Mouse (Mus musculus) hindbrain, embryonic 12.5 days (tissue): Measurements from ENCODE around the gene Trp53bp2. TPM values are rescaled to one million over a fixed set of nuclear protein-coding genes. Genes with fewer than 3 reads are reported as not detected.

ENCODE experiments used
- ATAC-seq: fragments of 200-750 bp; cut with Nextera tagmentation; 2 replicates; pipeline ENCODE4 v1.8.0; 2017; ENCODE audit warnings: moderate TSS enrichment; ENCODE audit not compliant: low FRiP score
- H3K27ac ChIP-seq: fragments of 300-500 bp; sonication (generic); 2 replicates; pipeline ENCODE4 v1.5.1; 2016; ENCODE audit warnings: mild to moderate bottlenecking
- H3K27me3 ChIP-seq: fragments of 300-500 bp; sonication (generic); 2 replicates; pipeline ENCODE4 v1.6.1; 2016; ENCODE audit warnings: mild to moderate bottlenecking
- H3K36me3 ChIP-seq: fragments of 300-500 bp; sonication (generic); 2 replicates; pipeline ENCODE4 v1.6.1; 2016; ENCODE audit warnings: mild to moderate bottlenecking
- H3K4me1 ChIP-seq: fragments of 300-500 bp; sonication (generic); 2 replicates; pipeline ENCODE4 v1.6.1; 2016
- H3K4me2 ChIP-seq: fragments of 300-500 bp; sonication (generic); replicated peaks from 2 replicates; pipeline ENCODE4 v1.6.1; 2016; ENCODE audit warnings: mild to moderate bottlenecking
- H3K4me3 ChIP-seq: fragments of 300-500 bp; sonication (generic); 2 replicates; pipeline ENCODE4 v1.5.1; 2016; ENCODE audit warnings: mild to moderate bottlenecking
- H3K9ac ChIP-seq: fragments of 300-500 bp; sonication (generic); 2 replicates; pipeline ENCODE4 v1.6.1; 2016; ENCODE audit warnings: mild to moderate bottlenecking, moderate library complexity
- H3K9me3 ChIP-seq: fragments of 300-500 bp; sonication (generic); replicated peaks from 2 replicates; pipeline ENCODE4 v1.6.1; 2016; ENCODE audit warnings: mild to moderate bottlenecking
- WGBS: fragments of 180-500 bp; shearing (Covaris S2); methylation state at CpG from one replicate; pipeline ENCODE4 v1.1.7; 2016; 5-methylcytosine and 5-hydroxymethylcytosine counted together
- polyA plus RNA-seq: library from polyadenylated mRNA; unstranded; fragments of >200 nt; fragmentation: Nextera tagmentation; extraction: Ambion mirVana; gene quantifications from 2 replicates; pipeline ENCODE4 v1.2.1, GENCODE M21; 2016

Gene Trp53bp2
- polyA plus RNA-seq, 1 experiment from 2014 or later, result 32.7 TPM

GRCm38 (mm10) chr1:182496685-182497084 is 87.7 kb downstream of the Trp53bp2 start:
- 61% methylated on average over 6 of the region's 6 CpGs for WGBS
- no peak overlapping the region for H3K4me2 ChIP-seq
- no peak overlapping the region for H3K9ac ChIP-seq
- ATAC-seq, result no peak
- no peak overlapping the region for H3K4me3 ChIP-seq
- no peaks in the 10 kb centered on the region for H3K9me3 ChIP-seq
- no peak overlapping the region for H3K27ac ChIP-seq
- peaks cover 16% of the 10 kb centered on the region for H3K4me1 ChIP-seq
- H3K36me3 ChIP-seq, result no peaks in the 10 kb centered on the region
- H3K27me3 ChIP-seq, result no peaks in the 10 kb centered on the region

- 68% methylated on average over 4 of the region's 4 CpGs for WGBS
- Histone ChIP-seq H3K36me3 (no peaks in the 10 kb centered on the region), H3K27ac (no peak overlapping the region), H3K27me3 (no peaks in the 10 kb centered on the region), H3K9ac (no peak overlapping the region), H3K4me1 (peaks cover 16% of the 10 kb centered on the region), H3K9me3 (no peaks in the 10 kb centered on the region), H3K4me2 (no peak overlapping the region), H3K4me3 (no peak overlapping the region)
- no peak for ATAC-seq
Observed at GRCm38 (mm10) chr1:182497736-182498135, 88.8 kb downstream of the Trp53bp2 start.

- WGBS, result 80% methylated on average over 9 of the region's 9 CpGs
- H3K36me3 ChIP-seq, result no peaks in the 10 kb centered on the region
- no peaks in the 10 kb centered on the region for H3K27me3 ChIP-seq
- H3K27ac ChIP-seq, result no peak overlapping the region
- no peak overlapping the region for H3K9ac ChIP-seq
- ATAC-seq, result no peak
- H3K4me2 ChIP-seq, result no peak overlapping the region
- H3K4me1 ChIP-seq, result peaks cover 21% of the 10 kb centered on the region
- H3K4me3 ChIP-seq, result no peak overlapping the region
- no peaks in the 10 kb centered on the region for H3K9me3 ChIP-seq
Observed at GRCm38 (mm10) chr1:182499443-182500089, 90.6 kb downstream of the Trp53bp2 start.

GRCm38 (mm10) chr1:182500224-182500623 is 91.3 kb downstream of the Trp53bp2 start:
- Histone ChIP-seq H3K27ac (no peak overlapping the region), H3K4me2 (no peak overlapping the region), H3K4me1 (peaks cover 16% of the 10 kb centered on the region), H3K27me3 (no peaks in the 10 kb centered on the region), H3K9ac (no peak overlapping the region), H3K9me3 (no peaks in the 10 kb centered on the region), H3K36me3 (peaks cover 4% of the 10 kb centered on the region; the same call in 1 of the 2 replicates), H3K4me3 (no peak overlapping the region)
- no peak for ATAC-seq
- 71% methylated on average over 4 of the region's 4 CpGs for WGBS

- no peak for ATAC-seq
- Histone ChIP-seq H3K27ac (no peak overlapping the region), H3K9me3 (no peaks in the 10 kb centered on the region), H3K27me3 (no peaks in the 10 kb centered on the region), H3K4me1 (peaks cover 16% of the 10 kb centered on the region), H3K36me3 (peaks cover 8% of the 10 kb centered on the region; the same call in 1 of the 2 replicates), H3K4me2 (no peak overlapping the region), H3K9ac (no peak overlapping the region), H3K4me3 (no peak overlapping the region)
- 83% methylated on average over 4 of the region's 4 CpGs for WGBS
Observed at GRCm38 (mm10) chr1:182500843-182501242, 91.9 kb downstream of the Trp53bp2 start.

- WGBS, result 81% methylated on average over 7 of the region's 7 CpGs
- H3K4me2 ChIP-seq, result no peak overlapping the region
- no peak for ATAC-seq
- no peak overlapping the region for H3K27ac ChIP-seq
- H3K27me3 ChIP-seq, result no peaks in the 10 kb centered on the region
- H3K4me1 ChIP-seq, result peaks cover 14% of the 10 kb centered on the region
- H3K4me3 ChIP-seq, result no peak overlapping the region
- H3K9me3 ChIP-seq, result no peaks in the 10 kb centered on the region
- H3K9ac ChIP-seq, result no peak overlapping the region
- peaks cover 13% of the 10 kb centered on the region for H3K36me3 ChIP-seq
Observed at GRCm38 (mm10) chr1:182501815-182502405, 92.9 kb downstream of the Trp53bp2 start.

GRCm38 (mm10) chr1:182502491-182503050 is 93.6 kb downstream of the Trp53bp2 start:
- Histone ChIP-seq H3K27me3 (no peaks in the 10 kb centered on the region), H3K27ac (no peak overlapping the region), H3K4me3 (no peak overlapping the region), H3K4me1 (peaks cover 14% of the 10 kb centered on the region), H3K9me3 (no peaks in the 10 kb centered on the region), H3K4me2 (no peak overlapping the region), H3K36me3 (peaks cover 13% of the 10 kb centered on the region), H3K9ac (no peak overlapping the region)
- no peak for ATAC-seq
- WGBS, result 89% methylated on average over 7 of the region's 7 CpGs

GRCm38 (mm10) chr1:182503206-182503900 is 94.4 kb downstream of the Trp53bp2 start:
- ATAC-seq, result no peak
- Histone ChIP-seq H3K27ac (no peak overlapping the region), H3K9me3 (no peaks in the 10 kb centered on the region), H3K36me3 (peaks cover 13% of the 10 kb centered on the region), H3K4me3 (no peak overlapping the region), H3K9ac (no peak overlapping the region), H3K4me2 (no peak overlapping the region), H3K27me3 (no peaks in the 10 kb centered on the region), H3K4me1 (peaks cover 14% of the 10 kb centered on the region)
- 89% methylated on average over 13 of the region's 13 CpGs for WGBS

- H3K4me3 ChIP-seq, result no peak overlapping the region
- peaks cover 14% of the 10 kb centered on the region for H3K36me3 ChIP-seq
- no peaks in the 10 kb centered on the region for H3K9me3 ChIP-seq
- no peak overlapping the region for H3K4me2 ChIP-seq
- peaks cover 17% of the 10 kb centered on the region for H3K4me1 ChIP-seq
- peak overlapping the region; percentile 23; the same call in 1 of the 2 replicates for H3K9ac ChIP-seq
- ATAC-seq, result no peak
- 15% methylated on average over 4 of the region's 4 CpGs for WGBS
- no peak overlapping the region; the same call in 1 of the 2 replicates for H3K27ac ChIP-seq
- no peaks in the 10 kb centered on the region for H3K27me3 ChIP-seq
Observed at GRCm38 (mm10) chr1:182504223-182504622, 95.3 kb downstream of the Trp53bp2 start.

- no peaks in the 10 kb centered on the region for H3K9me3 ChIP-seq
- H3K27me3 ChIP-seq, result no peaks in the 10 kb centered on the region
- H3K4me2 ChIP-seq, result no peak overlapping the region
- H3K4me1 ChIP-seq, result peaks cover 17% of the 10 kb centered on the region
- 94% methylated on average over 3 of the region's 3 CpGs for WGBS
- ATAC-seq, result peak; percentile 39; the same call in 1 of the 2 replicates
- no peak overlapping the region for H3K9ac ChIP-seq
- H3K36me3 ChIP-seq, result peaks cover 24% of the 10 kb centered on the region
- H3K4me3 ChIP-seq, result no peak overlapping the region
- no peak overlapping the region for H3K27ac ChIP-seq
Observed at GRCm38 (mm10) chr1:182505291-182505690, 96.3 kb downstream of the Trp53bp2 start.

GRCm38 (mm10) chr1:182506229-182506986 is 97.4 kb downstream of the Trp53bp2 start:
- WGBS, result 56% methylated on average over 7 of the region's 7 CpGs
- Histone ChIP-seq H3K27me3 (no peaks in the 10 kb centered on the region), H3K27ac (no peak overlapping the region), H3K4me2 (no peak overlapping the region), H3K4me3 (no peak overlapping the region), H3K4me1 (peaks cover 17% of the 10 kb centered on the region), H3K9me3 (no peaks in the 10 kb centered on the region), H3K9ac (no peak overlapping the region), H3K36me3 (peaks cover 35% of the 10 kb centered on the region)
- no peak for ATAC-seq
